Mouse (Mus musculus) kidney, postnatal 0 days (tissue): ENCODE measurements around the gene Emg1. TPM values are rescaled to one million over a fixed set of nuclear protein-coding genes. Genes with fewer than 3 reads are reported as not detected.

Source experiments
- ATAC-seq: fragments of 200-750 bp; cut with Nextera tagmentation; replicated peaks from 2 replicates; pipeline ENCODE4 v1.8.0; 2017; ENCODE audit warnings: low read depth, moderate number of reproducible peaks, moderate TSS enrichment, moderate library complexity; ENCODE audit not compliant: low FRiP score
- DNase-seq: peaks from one replicate; pipeline ENCODE4 v3.0.0-alpha.2; 2016; ENCODE audit warnings: low spot score
- H3K27ac ChIP-seq: fragments of 300-500 bp; sonication (generic); 2 replicates; pipeline ENCODE4 v1.5.1; 2014; ENCODE audit warnings: mild to moderate bottlenecking
- H3K27me3 ChIP-seq: fragments of 300-500 bp; sonication (generic); 2 replicates; pipeline ENCODE4 v1.6.1; 2014; ENCODE audit warnings: low read length, mixed read lengths; ENCODE audit not compliant: insufficient read depth
- H3K36me3 ChIP-seq: fragments of 300-500 bp; sonication (generic); 2 replicates; pipeline ENCODE4 v1.6.1; 2014; ENCODE audit warnings: low read length, mixed read lengths; ENCODE audit not compliant: insufficient read depth
- H3K4me1 ChIP-seq: fragments of 300-500 bp; sonication (generic); replicated peaks from 2 replicates; pipeline ENCODE4 v1.6.1; 2014; ENCODE audit warnings: antibody characterized with exemption, low read length, mixed read lengths; ENCODE audit not compliant: insufficient read depth
- H3K4me2 ChIP-seq: fragments of 300-500 bp; sonication (generic); 2 replicates; pipeline ENCODE4 v1.6.1; 2014; ENCODE audit warnings: mild to moderate bottlenecking, low read length, moderate library complexity, mixed read lengths
- H3K4me3 ChIP-seq: fragments of 300-500 bp; sonication (generic); replicated peaks from 2 replicates; pipeline ENCODE4 v1.5.1; 2014; ENCODE audit warnings: low read depth, low read length
- H3K9ac ChIP-seq: fragments of 300-500 bp; sonication (generic); 2 replicates; pipeline ENCODE4 v1.6.1; 2014; ENCODE audit warnings: low read depth, low read length
- H3K9me3 ChIP-seq: fragments of 300-500 bp; sonication (generic); replicated peaks from 2 replicates; pipeline ENCODE4 v1.6.1; 2016; ENCODE audit warnings: low read length, inconsistent platforms, mixed read lengths
- CTCF ChIP-seq: IDR thresholded peaks from 2 replicates; pipeline ENCODE4 v1.5.1; 2016; ENCODE audit warnings: antibody characterized with exemption, low read depth, mild to moderate bottlenecking, moderate library complexity
- WGBS: fragments of 180-500 bp; shearing (Covaris S2); extraction: QIAGEN DNeasy Blood & Tissue Kit; methylation state at CpG from one replicate; pipeline ENCODE4 v1.1.7; 2014; 5-methylcytosine and 5-hydroxymethylcytosine counted together
- polyA plus RNA-seq: library from polyadenylated mRNA; unstranded; fragments of >200 nt; fragmentation: Nextera tagmentation; extraction: Ambion mirVana; gene quantifications from 2 replicates; pipeline ENCODE4 v1.2.1, GENCODE M21; 2015

Emg1 gene
- polyA plus RNA-seq, 1 experiment from 2014 or later = 183 TPM

GRCm38 (mm10) chr6:124703789-124704188 lies 8.2 kb downstream of the Emg1 start:
- H3K27me3 ChIP-seq = no peaks in the 10 kb centered on the region
- H3K9me3 ChIP-seq = no peaks in the 10 kb centered on the region
- 0 out of 2 replicates have a peak, but pooled peaks cover 10% of the 10 kb centered on the region for H3K4me1 ChIP-seq
- no peak overlapping the region for H3K4me2 ChIP-seq
- WGBS = 74% methylated on average over 7 of the region's 7 CpGs
- peaks cover 54% of the 10 kb centered on the region for H3K36me3 ChIP-seq
- H3K27ac ChIP-seq = no peak overlapping the region
- no peak overlapping the region for H3K9ac ChIP-seq
- no peak overlapping the region for H3K4me3 ChIP-seq
- DNase-seq (no peak), ATAC-seq (no peak)
- no peak for TF ChIP-seq CTCF

GRCm38 (mm10) chr6:124702784-124703103 lies 9.2 kb downstream of the Emg1 start:
- peak; percentile 53 for ATAC-seq
- no peak overlapping the region for H3K4me2 ChIP-seq
- H3K9me3 ChIP-seq = no peaks in the 10 kb centered on the region
- 46% methylated on average over 3 of the region's 3 CpGs for WGBS
- DNase-seq = peak; percentile 81
- TF ChIP-seq CTCF = peak; percentile 87
- no peak overlapping the region for H3K4me3 ChIP-seq
- no peak overlapping the region for H3K27ac ChIP-seq
- H3K36me3 ChIP-seq = peaks cover 58% of the 10 kb centered on the region
- no peak overlapping the region for H3K9ac ChIP-seq
- 0 out of 2 replicates have a peak, but pooled peaks cover 10% of the 10 kb centered on the region for H3K4me1 ChIP-seq
- no peaks in the 10 kb centered on the region for H3K27me3 ChIP-seq

GRCm38 (mm10) chr6:124702102-124702783 lies 9.7 kb downstream of the Emg1 start:
- TF ChIP-seq CTCF = peak; percentile 19; the same call in 1 of the 2 replicates
- WGBS = 94% methylated on average over 17 of the region's 17 CpGs
- no peak overlapping the region for H3K4me3 ChIP-seq
- no peaks in the 10 kb centered on the region for H3K9me3 ChIP-seq
- ATAC-seq (no peak), DNase-seq (no peak)
- 0 out of 2 replicates have a peak, but pooled peaks cover 10% of the 10 kb centered on the region for H3K4me1 ChIP-seq
- no peak overlapping the region for H3K9ac ChIP-seq
- H3K36me3 ChIP-seq = peaks cover 55% of the 10 kb centered on the region
- no peak overlapping the region; the same call in 1 of the 2 replicates for H3K27ac ChIP-seq
- H3K27me3 ChIP-seq = no peaks in the 10 kb centered on the region
- no peak overlapping the region for H3K4me2 ChIP-seq

- no peak for DNase-seq
- H3K9ac ChIP-seq = no peak overlapping the region
- peak; percentile 49; the same call in 1 of the 2 replicates for TF ChIP-seq CTCF
- no peak overlapping the region for H3K4me2 ChIP-seq
- H3K36me3 ChIP-seq = peaks cover 54% of the 10 kb centered on the region
- no peak for ATAC-seq
- no peaks in the 10 kb centered on the region for H3K27me3 ChIP-seq
- H3K4me1 ChIP-seq = 0 out of 2 replicates have a peak, but pooled peaks cover 10% of the 10 kb centered on the region
- no peak overlapping the region for H3K27ac ChIP-seq
- H3K4me3 ChIP-seq = no peak overlapping the region
- H3K9me3 ChIP-seq = no peaks in the 10 kb centered on the region
- WGBS = 79% methylated on average over 8 of the region's 8 CpGs
These were observed 10.6 kb downstream of the Emg1 start for GRCm38 (mm10) chr6:124701338-124701737.

GRCm38 (mm10) chr6:124699962-124700610 lies 11.9 kb downstream of the Emg1 start:
- no peaks in the 10 kb centered on the region for H3K9me3 ChIP-seq
- no peak overlapping the region for H3K9ac ChIP-seq
- ATAC-seq (peak; percentile 51; the same call in 1 of the 2 replicates), DNase-seq (no peak)
- H3K36me3 ChIP-seq = peaks cover 49% of the 10 kb centered on the region
- TF ChIP-seq CTCF = no peak
- H3K4me3 ChIP-seq = no peak overlapping the region
- H3K27me3 ChIP-seq = no peaks in the 10 kb centered on the region
- H3K4me2 ChIP-seq = no peak overlapping the region
- peak overlapping the region; percentile 47; the same call in 1 of the 2 replicates for H3K27ac ChIP-seq
- WGBS = 66% methylated on average over 11 of the region's 11 CpGs
- 0 out of 2 replicates have a peak, but pooled peaks cover 10% of the 10 kb centered on the region for H3K4me1 ChIP-seq

- Histone ChIP-seq H3K27me3 (no peaks in the 10 kb centered on the region), H3K4me1 (peaks cover 15% of the 10 kb centered on the region; the same call in 1 of the 2 replicates), H3K9me3 (no peaks in the 10 kb centered on the region), H3K27ac (no peak overlapping the region), H3K4me2 (no peak overlapping the region), H3K4me3 (no peak overlapping the region), H3K36me3 (peaks cover 42% of the 10 kb centered on the region), H3K9ac (no peak overlapping the region)
- ATAC-seq (no peak), DNase-seq (no peak)
- 84% methylated on average over 4 of the region's 4 CpGs for WGBS
- no peak for TF ChIP-seq CTCF
These were observed 12.6 kb downstream of the Emg1 start for GRCm38 (mm10) chr6:124699366-124699765.
